Mouse (Mus musculus): ENCODE data around the gene Gjd2.

GRCm38 (mm10) chr2:113980664-113981063 is 32.8 kb downstream of the Gjd2 start:
- TF ChIP-seq GATA1 (IDR thresholded peaks at IDR 0.05; ENCODE audit: borderline replicate concordance, low read length) (no peak), FLI1 (IDR thresholded peaks at IDR 0.05; ENCODE audit: low read length) (no peak)

All from megakaryocyte, embryonic 14.5 days (primary cell).